Mouse (Mus musculus) bone marrow macrophage, adult 2 months (primary cell): ENCODE measurements around the gene Imp3.

Source experiments
- CTCF ChIP-seq: IDR thresholded peaks from 2 replicates; pipeline ENCODE4 v1.5.1; 2012; ENCODE audit warnings: low read depth, mild to moderate bottlenecking, low read length, moderate library complexity
- POLR2A ChIP-seq: IDR thresholded peaks from 2 replicates; pipeline ENCODE4 v1.6.1; 2012; ENCODE audit warnings: mild to moderate bottlenecking, low read depth, low read length, borderline replicate concordance

DNA sequence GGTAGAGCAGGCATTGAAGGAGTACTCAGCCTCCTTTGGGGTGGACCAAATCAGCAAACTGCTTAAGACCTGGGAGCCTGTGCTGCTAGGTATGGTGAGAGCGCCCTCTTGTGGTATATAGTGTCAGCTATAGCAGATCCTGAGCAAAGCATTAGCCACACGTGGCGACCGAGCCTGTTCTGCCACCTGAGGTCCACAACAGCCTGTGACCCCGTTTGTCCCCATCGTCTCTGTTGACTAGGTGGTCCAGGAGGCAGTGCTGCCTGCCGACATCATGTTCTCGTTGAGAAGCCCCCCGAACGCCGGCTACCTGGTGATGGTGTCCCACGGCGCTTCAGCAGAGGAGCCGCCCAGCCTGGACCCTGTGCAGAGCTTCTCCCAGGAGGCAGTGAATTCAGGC, 47.5 kb upstream of the Imp3 start:
- peak; percentile 82 for TF ChIP-seq CTCF
- no peak for TF ChIP-seq POLR2A
